Mouse (Mus musculus): ENCODE measurements at regions not wholly inside any gene's neighbourhood (a gene's known extent, or its start where the extent isn't known, plus 50 kb on each side); places are given as distances from the start of the nearest gene placed in this dataset.

- no peak for DNase-seq (ENCODE audit: low spot score)
Observed at GRCm38 (mm10) chr4:84222805-84223335, 452.2 kb downstream of the Bnc2 start.

- no peak for DNase-seq (ENCODE audit: low spot score)
Observed at GRCm38 (mm10) chr4:84224556-84224955, 450.5 kb downstream of the Bnc2 start.
